Mouse (Mus musculus) liver, adult 2 months (tissue): Measurements from ENCODE around the gene Psmd13.

ENCODE experiments used
- CTCF ChIP-seq: fragments of 200-500 bp; IDR thresholded peaks from 2 replicates; pipeline ENCODE4 v1.5.1; 2011; ENCODE audit warnings: low read depth, low read length, control low read depth
- POLR2A ChIP-seq: fragments of 200-500 bp; IDR thresholded peaks from 2 replicates; pipeline ENCODE4 v1.6.1; 2011; ENCODE audit warnings: low read length, control low read depth; ENCODE audit not compliant: insufficient read depth; ENCODE audit errors: extremely low read depth

DNA sequence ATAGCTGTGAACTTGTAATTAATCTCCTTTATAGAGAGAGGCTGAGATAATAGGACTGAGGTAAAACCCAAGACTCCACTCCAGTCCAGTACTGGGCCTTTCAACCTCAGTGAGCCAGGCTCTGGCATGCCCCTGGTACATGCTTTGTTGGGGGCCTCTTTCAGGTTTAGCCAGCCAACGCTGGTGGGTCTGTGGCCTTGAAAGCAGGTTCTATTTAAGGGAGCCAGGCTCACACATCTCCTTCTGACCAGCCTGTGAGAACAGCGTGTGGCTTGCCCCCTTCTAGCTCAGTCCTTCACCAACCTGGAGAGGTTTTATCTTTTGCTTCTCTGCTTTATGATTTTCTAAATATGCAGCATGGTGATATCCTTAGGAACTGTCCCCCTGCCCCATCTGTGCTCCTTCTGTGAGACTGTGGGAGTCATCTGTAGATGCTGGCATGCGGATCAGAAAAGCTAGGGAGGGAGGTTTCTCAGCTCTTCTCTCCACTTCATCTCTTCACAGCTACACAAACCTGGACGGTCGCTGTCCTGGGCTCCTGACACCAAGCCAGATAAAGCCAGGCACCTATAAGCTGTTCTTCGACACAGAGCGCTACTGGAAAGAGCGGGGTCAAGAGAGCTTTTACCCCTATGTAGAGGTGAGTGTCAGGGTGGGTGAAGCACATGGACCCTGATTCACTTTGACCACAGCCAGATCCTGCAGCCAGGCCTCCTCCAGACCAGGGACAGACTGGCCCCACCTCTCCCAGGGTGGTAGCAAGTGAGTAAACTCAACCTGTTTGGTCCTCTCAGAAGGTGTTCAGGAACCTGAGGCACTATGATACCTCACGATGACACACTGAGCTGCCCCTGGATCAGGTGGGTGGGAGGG, 45.3 kb upstream of the Psmd13 start:
- TF ChIP-seq CTCF (no peak), POLR2A (no peak)
